8 mouse cellular contexts compared by ENCODE assay signal in the genomic region with DNA sequence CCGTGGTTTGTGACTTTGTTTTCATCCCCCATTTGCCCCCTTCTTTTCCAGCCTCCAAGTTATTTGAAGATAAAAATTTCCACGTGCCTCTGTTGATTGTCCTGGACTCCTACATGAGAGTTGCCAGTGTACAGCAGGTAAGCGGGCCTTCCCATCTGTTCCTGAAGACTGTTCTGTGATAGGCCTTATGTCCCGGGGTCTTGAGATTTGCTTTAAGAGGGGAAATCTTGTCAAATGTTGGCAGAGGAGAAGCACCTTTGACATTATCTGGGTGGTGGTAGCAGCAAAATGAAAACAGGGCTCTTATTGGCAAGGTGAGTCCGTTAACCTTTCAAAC. TPM values are rescaled to one million over a fixed set of nuclear protein-coding genes. Genes with fewer than 3 reads are reported as not detected.
DNase-seq lines count a peak whose midpoint lies in the region; ATAC-seq lines count a peak whose summit lies in the region.

No protein-coding gene starts in this region.

- no peaks in the 10 kb centered on the region for H3K36me3 ChIP-seq in erythroblast, embryonic 14.5 days (ENCODE audit: control insufficient read depth)
- no peaks in the 10 kb centered on the region for H3K36me3 ChIP-seq in limb, embryonic 11.5 days (ENCODE audit: control insufficient read depth, insufficient read depth, low read length)
- no peaks in the 10 kb centered on the region for H3K36me3 ChIP-seq in stomach, embryonic 14.5 days (ENCODE audit: control insufficient read depth, insufficient read depth, low read length)

- no peak overlapping the region for H3K27ac ChIP-seq in limb, embryonic 11.5 days (replicated peaks; ENCODE audit: low read depth, low read length)
- H3K27ac ChIP-seq in stomach, embryonic 14.5 days (ENCODE audit: low read length), result peak overlapping the region; percentile 71; the same call in 1 of the 2 replicates

- peak; percentile 5 for DNase-seq in retina, embryonic 14.5 days (ENCODE audit: low spot score)
- no peak for DNase-seq in retina, postnatal 1 day
- DNase-seq in limb, embryonic 11.5 days (ENCODE audit: low spot score), result no peak
- no peak for DNase-seq in right cerebral cortex, postnatal 10 days (ENCODE audit: low spot score in 2 of 2)
- DNase-seq in adrenal gland, adult 18-20 months (ENCODE audit: low spot score in 2 of 2), result no peak

- peak overlapping the region; percentile 47 for H3K4me3 ChIP-seq in erythroblast, embryonic 14.5 days (replicated peaks)
- H3K4me3 ChIP-seq in limb, embryonic 11.5 days (ENCODE audit: low read depth, low read length), result peak overlapping the region; percentile 42
- H3K4me3 ChIP-seq in stomach, embryonic 14.5 days (ENCODE audit: low read depth, low read length), result peak overlapping the region; percentile 51

- 41% methylated on average over 5 of the region's 5 CpGs for WGBS in limb, embryonic 11.5 days
- 31% methylated on average over 5 of the region's 5 CpGs for WGBS in stomach, embryonic 14.5 days

- H3K4me1 ChIP-seq in erythroblast, embryonic 14.5 days (ENCODE audit: control insufficient read depth), result peaks cover 3% of the 10 kb centered on the region; the same call in 1 of the 2 replicates
- no peaks in the 10 kb centered on the region for H3K4me1 ChIP-seq in limb, embryonic 11.5 days (ENCODE audit: control insufficient read depth, insufficient read depth, low read length)
- H3K4me1 ChIP-seq in stomach, embryonic 14.5 days (ENCODE audit: control insufficient read depth, insufficient read depth, low read length), result no peaks in the 10 kb centered on the region

- H3K9me3 ChIP-seq in erythroblast, embryonic 14.5 days (ENCODE audit: control insufficient read depth, low read length), result no peaks in the 10 kb centered on the region
- H3K9me3 ChIP-seq in limb, embryonic 11.5 days (ENCODE audit: control insufficient read depth, low read length), result no peaks in the 10 kb centered on the region
- no peaks in the 10 kb centered on the region for H3K9me3 ChIP-seq in stomach, embryonic 14.5 days (ENCODE audit: control insufficient read depth, low read depth, low read length)

- peak overlapping the region; percentile 72 for H3K9ac ChIP-seq in limb, embryonic 11.5 days (ENCODE audit: low read length)
- peak overlapping the region; percentile 60 for H3K9ac ChIP-seq in stomach, embryonic 14.5 days (replicated peaks; ENCODE audit: low read depth, low read length)

- peaks cover 12% of the 10 kb centered on the region for H3K27me3 ChIP-seq in erythroblast, embryonic 14.5 days (ENCODE audit: control insufficient read depth)
- no peaks in the 10 kb centered on the region for H3K27me3 ChIP-seq in limb, embryonic 11.5 days (ENCODE audit: control insufficient read depth, insufficient read depth, low read length)
- H3K27me3 ChIP-seq in stomach, embryonic 14.5 days (ENCODE audit: control insufficient read depth, insufficient read depth, low read length), result no peaks in the 10 kb centered on the region

- no peak for ATAC-seq in erythroblast, adult 5-6 weeks (replicated peaks; ENCODE audit: low FRiP score, poor library complexity, severe bottlenecking)
- ATAC-seq in limb, embryonic 11.5 days (ENCODE audit: insufficient number of reproducible peaks, low FRiP score, low TSS enrichment, low read depth), result no peak
- ATAC-seq in stomach, embryonic 14.5 days (ENCODE audit: insufficient number of reproducible peaks, insufficient read depth, low FRiP score, low read depth), result no peak

- H3K4me2 ChIP-seq in limb, embryonic 11.5 days (ENCODE audit: low read depth, severe bottlenecking), result peak overlapping the region; percentile 58
- H3K4me2 ChIP-seq in stomach, embryonic 14.5 days (replicated peaks; ENCODE audit: low read depth, low read length), result peak overlapping the region; percentile 68

RNA-seq across cellular contexts. Expression of gene Lrrk2, which starts 0.6 kb away (rescaled TPM):
- polyA plus RNA-seq in erythroblast, embryonic 14.5 days (2012), result not detected in 2 replicates
- total RNA-seq in erythroblast, adult 5-6 weeks (2015; ENCODE audit: low replicate concordance), result 34.7 and 43.4 TPM in 2 replicates
- 15.5 and 20.1 TPM in 2 replicates for total RNA-seq in erythroblast, adult 5-6 weeks (2017; ENCODE audit: low replicate concordance)
- 3.0 and 3.8 TPM in 2 replicates for polyA plus RNA-seq in limb, embryonic 11.5 days (2014; fragmentation: Nextera tagmentation; extraction: Ambion mirVana)
- polyA plus RNA-seq in stomach, embryonic 14.5 days (2014; fragmentation: Nextera tagmentation; extraction: Ambion mirVana), result 6.3 and 6.5 TPM in 2 replicates
- 10 to 100 TPM in 1 of 2 experiments, 1 to 10 TPM in 1; 7.8 to 99.8 TPM for total RNA-seq in adrenal gland, adult 18-20 months (2021)
